Comparison of ENCODE assay signal across 2 mouse cellular contexts in genomic region chr4:84176457-84176856, GRCm38 (mm10).
A peak's percentile ranks its signal among the peaks of the same experiment; 100 is the strongest.
DNase-seq lines count a peak whose midpoint lies in the region; ATAC-seq and TF ChIP-seq lines count a peak whose summit lies in the region.
"Not testable (repeated sequence)": the region's sequence is repeated elsewhere in the genome, so short reads cannot be mapped to it uniquely, and the experiment has no call there.

No protein-coding gene starts in this region.

- not testable (repeated sequence) for TF ChIP-seq CTCF in stomach, postnatal 0 days (IDR thresholded peaks at IDR 0.05; ENCODE audit: low read depth)

- H3K9me3 ChIP-seq in stomach, embryonic 16.5 days (replicated peaks; ENCODE audit: control insufficient read depth, low read length); stomach, postnatal 0 days (ENCODE audit: control insufficient read depth, low read length): not testable (repeated sequence)

- DNase-seq in stomach, postnatal 0 days (ENCODE audit: low spot score), result not testable (repeated sequence)

- not testable (repeated sequence) for H3K4me1 ChIP-seq in stomach, embryonic 16.5 days (ENCODE audit: control insufficient read depth, insufficient read depth, low read length); stomach, postnatal 0 days (replicated peaks; ENCODE audit: control insufficient read depth, insufficient read depth)

- not testable (repeated sequence) for H3K4me3 ChIP-seq in stomach, embryonic 16.5 days (replicated peaks; ENCODE audit: low read length); stomach, postnatal 0 days (ENCODE audit: low read depth, low read length)

- TF ChIP-seq EP300 in stomach, postnatal 0 days (optimal IDR thresholded peaks at IDR 0.05), result not testable (repeated sequence)

- H3K36me3 ChIP-seq in stomach, embryonic 16.5 days (ENCODE audit: control insufficient read depth, insufficient read depth, low read length); stomach, postnatal 0 days (ENCODE audit: control insufficient read depth, insufficient read depth, low read length): not testable (repeated sequence)

- WGBS in stomach, embryonic 16.5 days, result 86% methylated on average over 6 of the region's 6 CpGs
- WGBS in stomach, postnatal 0 days, result 70% methylated on average over 6 of the region's 6 CpGs

- H3K27ac ChIP-seq in stomach, embryonic 16.5 days (ENCODE audit: low read length); stomach, postnatal 0 days (replicated peaks): not testable (repeated sequence)

- not testable (repeated sequence) for H3K9ac ChIP-seq in stomach, embryonic 16.5 days (ENCODE audit: low read length); stomach, postnatal 0 days (ENCODE audit: low read length)

- H3K4me2 ChIP-seq in stomach, embryonic 16.5 days (ENCODE audit: low read depth, low read length); stomach, postnatal 0 days (replicated peaks; ENCODE audit: low read depth): not testable (repeated sequence)

- not testable (repeated sequence) for H3K27me3 ChIP-seq in stomach, embryonic 16.5 days (ENCODE audit: control insufficient read depth, insufficient read depth, low read length); stomach, postnatal 0 days (ENCODE audit: control insufficient read depth, insufficient read depth, low read length)

- ATAC-seq in stomach, embryonic 16.5 days (ENCODE audit: insufficient read depth, low FRiP score), result peak; percentile 60; the same call in 1 of the 2 replicates
- ATAC-seq in stomach, postnatal 0 days (ENCODE audit: low FRiP score, low TSS enrichment), result peak; percentile 85; the same call in 1 of the 2 replicates
